Mouse (Mus musculus) kidney, embryonic 15.5 days (tissue): ENCODE data around the gene Krt84. TPM values are rescaled to one million over a fixed set of nuclear protein-coding genes. Genes with fewer than 3 reads are reported as not detected.
A peak's percentile ranks its signal among the peaks of the same experiment; 100 is the strongest.
"Not testable (repeated sequence)": the region's sequence is repeated elsewhere in the genome, so short reads cannot be mapped to it uniquely, and the experiment has no call there.

ENCODE experiments used
- ATAC-seq: fragments of 200-750 bp; cut with Nextera tagmentation; replicated peaks from 2 replicates; pipeline ENCODE4 v1.8.0; 2017; ENCODE audit warnings: moderate TSS enrichment; ENCODE audit not compliant: low FRiP score
- H3K27ac ChIP-seq: fragments of 300-500 bp; sonication (generic); 2 replicates; pipeline ENCODE4 v1.5.1; 2015; ENCODE audit warnings: mild to moderate bottlenecking, inconsistent platforms
- H3K27me3 ChIP-seq: fragments of 300-500 bp; sonication (generic); 2 replicates; pipeline ENCODE4 v1.6.1; 2015; ENCODE audit warnings: inconsistent platforms
- H3K36me3 ChIP-seq: fragments of 300-500 bp; sonication (generic); 2 replicates; pipeline ENCODE4 v1.6.1; 2015; ENCODE audit warnings: inconsistent platforms
- H3K4me1 ChIP-seq: fragments of 300-500 bp; sonication (generic); 2 replicates; pipeline ENCODE4 v1.6.1; 2015; ENCODE audit warnings: inconsistent platforms
- H3K4me2 ChIP-seq: fragments of 300-500 bp; sonication (generic); 2 replicates; pipeline ENCODE4 v1.6.1; 2015; ENCODE audit warnings: moderate library complexity, mild to moderate bottlenecking, inconsistent platforms
- H3K4me3 ChIP-seq: fragments of 300-500 bp; sonication (generic); replicated peaks from 2 replicates; pipeline ENCODE4 v1.5.1; 2015; ENCODE audit warnings: mild to moderate bottlenecking, inconsistent platforms
- H3K9ac ChIP-seq: fragments of 300-500 bp; sonication (generic); 2 replicates; pipeline ENCODE4 v1.6.1; 2015; ENCODE audit warnings: mild to moderate bottlenecking, inconsistent platforms
- H3K9me3 ChIP-seq: fragments of 300-500 bp; sonication (generic); replicated peaks from 2 replicates; pipeline ENCODE4 v1.6.1; 2016; ENCODE audit warnings: inconsistent platforms
- WGBS: fragments of 180-500 bp; shearing (Covaris S2); methylation state at CpG from one replicate; pipeline ENCODE4 v1.1.7; 2015; ENCODE audit warnings: mixed read lengths; 5-methylcytosine and 5-hydroxymethylcytosine counted together
- polyA plus RNA-seq: library from polyadenylated mRNA; unstranded; fragments of >200 nt; fragmentation: Nextera tagmentation; extraction: Ambion mirVana; gene quantifications from 2 replicates; pipeline ENCODE4 v1.2.1, GENCODE M21; 2015

Gene Krt84
- polyA plus RNA-seq, 1 experiment from 2014 or later = not detected

DNA sequence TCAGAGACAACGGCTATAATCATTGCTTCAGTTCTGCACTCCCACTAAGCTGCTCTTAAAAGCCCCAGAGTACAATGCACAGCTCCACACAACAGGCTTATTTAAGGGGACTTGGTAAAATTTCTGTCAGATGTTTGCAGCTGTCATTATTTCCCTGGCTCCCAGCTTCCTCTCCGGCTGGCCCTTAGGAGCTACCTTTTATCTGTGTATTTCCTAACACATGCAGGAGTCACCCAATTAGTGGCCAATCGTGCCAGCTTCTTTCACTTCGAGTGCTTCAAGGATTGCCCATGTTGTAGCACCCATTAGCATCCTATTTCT is 5.9 kb upstream of the Krt84 start:
- H3K27ac ChIP-seq = no peak overlapping the region
- no peak for ATAC-seq
- H3K4me2 ChIP-seq = no peak overlapping the region
- peaks cover 29% of the 10 kb centered on the region for H3K4me1 ChIP-seq
- 31% methylated on average over 4 of the region's 4 CpGs for WGBS
- H3K9me3 ChIP-seq = no peaks in the 10 kb centered on the region
- H3K27me3 ChIP-seq = no peaks in the 10 kb centered on the region
- no peak overlapping the region for H3K4me3 ChIP-seq
- H3K36me3 ChIP-seq = no peaks in the 10 kb centered on the region
- no peak overlapping the region for H3K9ac ChIP-seq

- H3K36me3 ChIP-seq = no peaks in the 10 kb centered on the region
- no peak overlapping the region for H3K4me3 ChIP-seq
- no peaks in the 10 kb centered on the region for H3K9me3 ChIP-seq
- no peak overlapping the region for H3K4me2 ChIP-seq
- no peak overlapping the region for H3K9ac ChIP-seq
- WGBS = 33% methylated on average over 7 of the region's 7 CpGs
- ATAC-seq = no peak
- H3K27me3 ChIP-seq = no peaks in the 10 kb centered on the region
- peaks cover 29% of the 10 kb centered on the region for H3K4me1 ChIP-seq
- no peak overlapping the region for H3K27ac ChIP-seq
Measured at GRCm38 (mm10) chr15:101537864-101538579, 5.4 kb upstream of the Krt84 start.

DNA sequence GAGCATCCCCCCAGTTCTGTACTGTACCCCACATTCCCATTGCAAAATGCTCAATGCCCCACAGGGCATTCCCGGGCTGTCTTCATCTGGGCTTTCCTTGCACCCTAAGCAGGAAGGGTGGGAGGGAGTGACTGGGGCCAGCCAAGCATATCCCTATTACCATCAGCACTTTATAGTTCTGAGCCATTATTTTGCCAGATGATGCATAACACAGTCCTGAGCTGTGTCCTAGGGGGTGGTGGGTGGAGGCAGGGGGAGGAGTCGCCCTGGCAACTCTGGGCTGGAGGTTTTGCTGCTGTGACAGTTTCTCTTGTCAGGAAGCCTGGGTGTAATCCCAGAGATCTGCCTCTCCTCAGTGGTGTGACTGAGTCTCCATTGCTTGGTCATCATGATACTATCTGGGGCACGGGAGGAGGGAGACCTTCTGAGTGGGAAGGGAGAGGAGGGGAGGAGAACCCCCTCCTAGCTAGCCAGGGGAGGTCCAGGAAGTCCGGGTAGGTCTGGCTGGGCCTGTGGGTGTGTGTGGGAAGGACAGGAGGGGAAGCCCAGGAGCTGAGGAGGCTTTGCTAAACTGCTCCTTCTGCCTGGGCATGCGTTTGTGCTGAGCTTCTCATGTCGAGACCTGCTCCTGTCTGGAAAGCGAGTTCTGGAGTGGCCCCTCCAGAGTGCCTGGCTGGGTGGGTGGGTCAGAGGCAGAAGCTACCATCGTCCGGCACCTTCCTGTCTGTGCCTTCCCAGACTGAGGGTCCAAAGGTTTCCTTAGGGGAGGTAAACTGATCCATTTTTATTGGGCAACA is 3.6 kb upstream of the Krt84 start:
- Histone ChIP-seq H3K27me3 (no peaks in the 10 kb centered on the region), H3K9me3 (no peaks in the 10 kb centered on the region), H3K36me3 (no peaks in the 10 kb centered on the region), H3K9ac (no peak overlapping the region), H3K4me2 (0 out of 2 replicates have a peak overlapping the region, but pooled peaks have one; percentile 6), H3K4me1 (peaks cover 22% of the 10 kb centered on the region), H3K27ac (no peak overlapping the region; the same call in 1 of the 2 replicates), H3K4me3 (no peak overlapping the region)
- ATAC-seq = peak; percentile 80
- 43% methylated on average over 9 of the region's 9 CpGs for WGBS

- H3K9ac ChIP-seq = no peak overlapping the region
- 62% methylated on average over 4 of the region's 4 CpGs for WGBS
- no peak overlapping the region for H3K4me2 ChIP-seq
- H3K4me1 ChIP-seq = no peaks in the 10 kb centered on the region
- no peak for ATAC-seq
- H3K27me3 ChIP-seq = peaks cover 12% of the 10 kb centered on the region; the same call in 1 of the 2 replicates
- no peaks in the 10 kb centered on the region for H3K36me3 ChIP-seq
- H3K9me3 ChIP-seq = no peaks in the 10 kb centered on the region
- no peak overlapping the region for H3K4me3 ChIP-seq
- H3K27ac ChIP-seq = no peak overlapping the region
Measured at GRCm38 (mm10) chr15:101522556-101523232, 9.9 kb downstream of the Krt84 start.

- no peaks in the 10 kb centered on the region for H3K9me3 ChIP-seq
- H3K4me2 ChIP-seq = no peak overlapping the region
- ATAC-seq = no peak
- no peaks in the 10 kb centered on the region for H3K36me3 ChIP-seq
- 14% methylated on average over 2 of the region's 2 CpGs for WGBS
- H3K4me1 ChIP-seq = no peaks in the 10 kb centered on the region
- no peak overlapping the region for H3K9ac ChIP-seq
- peaks cover 9% of the 10 kb centered on the region; the same call in 1 of the 2 replicates for H3K27me3 ChIP-seq
- H3K27ac ChIP-seq = no peak overlapping the region
- no peak overlapping the region for H3K4me3 ChIP-seq
Measured at GRCm38 (mm10) chr15:101519792-101520191, 12.8 kb downstream of the Krt84 start.

DNA sequence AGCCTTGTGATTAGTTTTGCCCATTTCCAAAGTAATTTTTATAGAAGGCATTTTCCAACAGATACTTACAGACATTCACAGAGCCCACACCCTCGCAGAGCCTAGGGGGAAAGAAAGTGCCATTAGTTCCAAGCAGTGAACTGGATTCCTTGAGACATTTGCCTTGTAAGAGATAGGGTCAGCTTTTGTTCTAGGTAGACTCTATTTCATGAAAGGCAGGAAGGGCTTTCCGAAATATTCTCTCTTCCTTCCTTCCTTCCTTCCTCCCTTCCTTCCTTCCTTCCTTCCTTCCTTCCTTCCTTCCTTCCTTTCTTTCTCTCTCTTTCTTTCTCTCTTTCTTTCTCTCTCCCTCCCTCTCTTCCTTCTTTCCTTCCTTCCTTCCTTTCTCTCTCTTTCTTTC is 15.5 kb downstream of the Krt84 start, which contains the start of gene Gm49425:
Gm49425 (minus strand) TSS at position 101 of the 400 bp plus-strand sequence.
- not testable (repeated sequence) for H3K27ac ChIP-seq, H3K4me3 ChIP-seq, H3K9me3 ChIP-seq, ATAC-seq, H3K36me3 ChIP-seq, H3K4me1 ChIP-seq, H3K27me3 ChIP-seq, H3K4me2 ChIP-seq, H3K9ac ChIP-seq
- 65% methylated on average over 2 of the region's 2 CpGs for whole genome bisulfite sequencing

DNA sequence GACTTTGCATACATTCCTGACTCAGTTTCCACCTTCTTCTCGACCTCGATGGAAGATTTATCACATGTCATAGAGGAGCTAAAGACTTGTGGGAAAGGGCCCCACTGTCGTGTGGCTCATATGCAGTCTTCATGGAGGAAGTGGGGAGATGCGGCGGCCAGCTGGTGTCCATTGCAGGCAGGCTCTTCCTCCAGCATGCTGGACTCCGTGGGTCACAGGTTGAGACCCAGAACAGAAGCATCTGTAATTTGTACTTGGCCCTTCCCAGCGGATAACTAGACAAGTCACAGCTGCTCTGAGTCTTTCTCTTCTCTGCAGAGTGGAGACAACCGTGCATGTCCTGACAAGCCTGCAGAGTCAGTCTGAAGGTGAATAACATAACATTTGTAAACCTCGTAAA is 24.4 kb downstream of the Krt84 start:
- Histone ChIP-seq H3K27ac (no peak overlapping the region), H3K36me3 (no peaks in the 10 kb centered on the region), H3K9ac (no peak overlapping the region), H3K4me1 (peaks cover 22% of the 10 kb centered on the region), H3K4me2 (no peak overlapping the region), H3K4me3 (no peak overlapping the region), H3K9me3 (no peaks in the 10 kb centered on the region), H3K27me3 (peaks cover 10% of the 10 kb centered on the region; the same call in 1 of the 2 replicates)
- ATAC-seq = no peak
- 32% methylated on average over 9 of the region's 9 CpGs for WGBS

DNA sequence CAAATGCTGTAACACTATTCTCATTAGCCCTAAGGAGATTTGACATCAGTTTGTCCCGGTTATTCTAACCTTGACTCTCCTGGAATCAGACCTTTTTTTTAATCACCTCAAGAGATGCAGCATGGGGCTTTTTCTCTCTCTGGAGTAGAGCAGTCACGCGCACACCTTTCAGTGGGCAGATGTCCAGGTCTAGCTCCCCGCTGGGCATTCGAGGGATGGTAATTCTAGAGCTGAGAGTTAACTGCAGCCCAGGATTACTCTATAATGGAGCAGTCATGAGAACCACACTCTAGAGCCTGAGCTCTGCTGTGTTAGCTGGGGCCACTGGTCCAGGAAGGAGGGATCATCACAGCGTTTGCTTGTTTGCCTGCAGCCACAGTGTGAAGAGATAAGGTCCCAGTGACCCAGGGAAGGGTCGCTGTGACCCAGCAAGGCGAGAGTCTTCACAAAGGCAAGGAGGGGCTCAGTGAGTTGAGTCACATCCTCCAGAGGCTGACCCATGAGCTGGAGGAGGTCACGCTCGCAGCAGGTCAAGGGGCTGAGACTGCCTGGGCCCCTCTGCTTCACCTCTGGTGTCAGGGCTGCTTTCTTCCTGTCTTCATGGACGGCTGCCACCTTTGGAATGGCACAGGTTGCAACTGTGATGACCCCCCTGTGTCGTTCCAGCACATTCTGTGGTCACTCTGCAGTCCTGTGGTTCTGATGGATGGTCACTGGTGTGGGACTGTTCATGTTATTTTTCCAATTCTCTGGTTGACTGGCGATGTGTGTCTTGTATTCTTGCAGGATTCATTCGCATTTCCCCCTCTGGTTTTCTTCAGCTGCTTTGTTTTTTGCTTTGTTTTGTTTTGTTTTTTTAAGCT is 25.5 kb downstream of the Krt84 start:
- 31% methylated on average over 14 of the region's 14 CpGs for WGBS
- no peak overlapping the region for H3K4me3 ChIP-seq
- no peak; the same call in 1 of the 2 replicates for ATAC-seq

GRCm38 (mm10) chr15:101497181-101497580 is 35.4 kb downstream of the Krt84 start:
- no peak for ATAC-seq
- H3K27ac ChIP-seq = no peak overlapping the region
- 84% methylated on average over 2 of the region's 2 CpGs for WGBS

More for the DNA sequence above, 25.5 kb downstream of the Krt84 start:
- no peaks in the 10 kb centered on the region for H3K36me3 ChIP-seq
- no peak overlapping the region for H3K4me2 ChIP-seq
- no peaks in the 10 kb centered on the region for H3K9me3 ChIP-seq
- peaks cover 10% of the 10 kb centered on the region; the same call in 1 of the 2 replicates for H3K27me3 ChIP-seq
- no peak overlapping the region for H3K27ac ChIP-seq
- peaks cover 22% of the 10 kb centered on the region for H3K4me1 ChIP-seq
- H3K9ac ChIP-seq = no peak overlapping the region

DNA sequence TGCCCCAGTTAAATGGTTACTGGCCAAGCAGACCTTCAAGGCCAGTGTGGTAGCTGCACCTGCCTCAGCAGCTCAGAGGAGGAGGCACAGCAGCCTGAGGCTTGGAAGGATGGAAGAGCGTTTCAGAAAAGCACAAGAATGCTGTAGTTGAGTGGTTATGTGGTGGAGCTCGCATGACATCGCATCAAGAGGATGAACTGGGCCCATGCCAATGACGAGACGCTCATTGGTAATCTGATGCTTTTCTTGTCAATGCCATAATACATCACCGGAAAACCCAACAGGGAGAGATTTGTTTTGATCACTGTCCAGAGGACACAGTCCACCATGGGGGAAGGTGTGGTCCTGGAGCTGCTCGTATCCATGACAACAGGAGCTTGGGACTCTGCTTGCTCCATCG is 37.4 kb downstream of the Krt84 start:
- no peaks in the 10 kb centered on the region for H3K27me3 ChIP-seq
- no peaks in the 10 kb centered on the region for H3K36me3 ChIP-seq
- 67% methylated on average over 8 of the region's 8 CpGs for whole genome bisulfite sequencing

More at GRCm38 (mm10) chr15:101497181-101497580, 35.4 kb downstream of the Krt84 start:
- Histone ChIP-seq H3K9me3 (no peaks in the 10 kb centered on the region), H3K36me3 (no peaks in the 10 kb centered on the region), H3K27me3 (no peaks in the 10 kb centered on the region), H3K4me2 (no peak overlapping the region), H3K4me1 (peaks cover 9% of the 10 kb centered on the region; the same call in 1 of the 2 replicates), H3K4me3 (no peak overlapping the region), H3K9ac (no peak overlapping the region)

DNA sequence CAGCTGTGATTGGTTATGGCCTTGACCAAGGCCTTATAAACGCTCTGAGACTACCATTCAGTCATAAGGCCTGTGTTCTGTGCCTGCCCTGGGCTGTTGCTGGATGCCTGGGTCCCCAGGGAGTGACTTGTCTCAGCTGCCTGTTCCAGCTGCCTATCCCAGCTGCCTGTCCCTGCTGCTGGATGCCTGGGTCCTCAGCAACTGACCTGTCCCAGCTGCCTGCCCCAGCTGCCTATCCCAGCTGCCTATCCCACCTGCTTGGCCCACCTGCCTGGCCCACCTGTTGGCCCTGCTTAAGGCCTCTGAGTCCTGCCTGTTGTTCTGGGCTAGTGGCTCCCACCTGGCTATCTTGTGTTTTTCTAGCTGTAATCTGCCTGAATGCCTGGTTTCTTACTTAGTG is 38.4 kb downstream of the Krt84 start:
- ATAC-seq = no peak
- H3K36me3 ChIP-seq = no peaks in the 10 kb centered on the region
- H3K9me3 ChIP-seq = no peaks in the 10 kb centered on the region
- H3K9ac ChIP-seq = no peak overlapping the region
- no peak overlapping the region for H3K4me2 ChIP-seq
- H3K27ac ChIP-seq = no peak overlapping the region
- no peaks in the 10 kb centered on the region for H3K27me3 ChIP-seq
- no peak overlapping the region for H3K4me3 ChIP-seq
- peaks cover 9% of the 10 kb centered on the region; the same call in 1 of the 2 replicates for H3K4me1 ChIP-seq
- 58% methylated on average over 1 of the region's 1 CpGs for WGBS

More for the DNA sequence above, 37.4 kb downstream of the Krt84 start:
- Histone ChIP-seq H3K9me3 (no peaks in the 10 kb centered on the region), H3K4me2 (no peak overlapping the region), H3K9ac (no peak overlapping the region), H3K27ac (no peak overlapping the region), H3K4me1 (peaks cover 9% of the 10 kb centered on the region; the same call in 1 of the 2 replicates), H3K4me3 (no peak overlapping the region)
- ATAC-seq = no peak
